Mouse (Mus musculus) hematopoietic multipotent progenitor cell, adult 10-12 weeks (in vitro differentiated cells): ENCODE data around the gene Atp2a2. TPM values are rescaled to one million over a fixed set of nuclear protein-coding genes. Genes with fewer than 3 reads are reported as not detected.

ENCODE experiments used
- polyA plus RNA-seq: library from polyadenylated mRNA; stranded (reverse); fragments of >175 nt; gene quantifications from 2 replicates; pipeline ENCODE4 v1.2.3, GENCODE M21; 2012; ENCODE audit warnings: low replicate concordance

The Atp2a2 gene
- 17.7 and 38.1 TPM in 2 replicates for polyA plus RNA-seq

DNA sequence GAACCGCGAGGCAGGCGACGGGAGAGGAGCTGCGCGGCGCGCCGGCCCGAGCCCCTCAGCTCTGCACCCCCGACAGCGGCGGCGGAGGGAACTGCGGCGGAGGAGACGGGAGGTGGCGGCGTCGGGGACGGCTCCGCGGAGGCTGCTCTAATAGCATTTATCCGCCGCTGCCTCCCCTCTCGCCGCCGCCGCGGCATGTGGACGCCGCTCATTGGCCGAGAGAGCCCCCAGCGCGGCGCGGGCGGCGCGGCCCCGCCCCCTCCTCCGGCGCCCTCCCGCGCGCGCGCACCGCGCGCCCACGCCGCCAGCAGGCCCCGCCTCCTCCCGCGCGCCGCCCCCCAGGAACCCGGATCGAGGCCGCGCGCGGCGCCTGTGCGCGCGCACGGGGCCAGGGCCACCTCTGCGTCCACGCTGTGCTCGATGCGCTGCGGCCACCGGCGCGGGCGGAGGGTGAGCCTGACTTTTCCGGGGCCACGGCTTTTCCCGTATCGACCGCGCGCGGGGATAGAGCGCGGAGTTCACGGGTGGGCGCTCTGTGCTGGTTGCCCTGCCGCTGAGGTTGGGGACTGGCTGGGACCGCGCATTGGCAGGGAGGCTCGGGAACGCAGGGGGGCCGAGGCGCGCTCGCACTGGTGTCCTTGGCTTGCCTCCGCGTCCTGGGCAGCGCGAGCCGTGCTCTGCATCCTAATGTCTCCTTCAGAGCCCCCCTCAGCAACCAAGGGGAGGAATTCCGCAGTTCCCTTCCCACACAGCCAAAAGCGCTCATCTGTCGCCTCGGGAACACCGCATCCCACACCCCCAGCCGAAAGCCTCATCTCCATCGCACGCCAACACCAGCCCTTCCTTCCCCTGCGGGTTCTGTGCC is at the start of gene Atp2a2:
Gene Atp2a2 (minus strand): TSS at position 149 of the 865 bp plus-strand sequence.

DNA sequence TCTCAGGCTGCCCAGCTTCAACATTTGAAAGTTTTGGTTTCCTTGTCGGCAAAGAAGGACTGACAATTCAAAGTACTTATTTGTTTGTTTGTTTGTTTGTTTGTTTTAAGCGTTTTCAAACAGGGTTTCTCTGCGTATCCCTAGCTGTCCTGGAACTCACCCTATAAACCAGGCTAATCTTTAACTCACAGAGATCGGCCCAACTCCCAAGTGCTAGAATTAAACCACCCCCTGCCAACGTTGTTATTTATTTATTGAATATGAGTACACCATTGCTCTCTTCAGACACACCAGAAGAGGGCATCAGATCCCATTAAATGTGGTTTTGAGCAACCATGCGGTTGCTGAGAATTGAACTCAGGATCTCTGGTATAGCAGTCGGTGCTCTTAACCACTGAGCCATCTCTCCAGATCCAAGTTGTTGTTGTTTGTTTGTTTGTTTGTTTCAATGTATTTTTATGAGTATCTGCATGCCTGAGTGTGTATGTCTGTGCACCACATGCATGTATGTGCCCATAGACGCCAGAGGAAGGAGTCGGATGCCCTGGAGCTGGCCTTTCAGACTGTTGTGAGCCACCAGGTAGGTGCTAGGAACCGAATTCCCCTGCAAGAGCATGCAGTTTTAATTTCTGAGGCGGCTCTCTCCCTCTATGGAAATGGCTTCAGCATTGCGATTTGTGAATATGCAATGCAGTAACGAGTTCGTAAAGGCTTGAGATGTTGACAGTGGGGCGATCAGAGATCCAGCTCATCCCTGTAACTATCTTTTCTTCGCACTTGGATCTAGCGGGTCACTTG is 80.6 kb downstream of the Atp2a2 start, which contains the start of gene Anapc7:
Gene Anapc7 (plus strand): TSS at position 423 of the 798 bp plus-strand sequence.

Other genes starting within 250 kb of the Atp2a2 start
- gene Tctn1, start 237.8 kb downstream of the Atp2a2 start, polyA plus RNA-seq: 18.2 and 18.9 TPM in 2 replicates
- 13.9 and 25.2 TPM in 2 replicates for gene Pptc7, start 217.9 kb downstream of the Atp2a2 start, polyA plus RNA-seq
- 1.1 and 2.6 TPM in 2 replicates for gene Rad9b, start 148.0 kb downstream of the Atp2a2 start, polyA plus RNA-seq
- gene Vps29, start 147.9 kb downstream of the Atp2a2 start, polyA plus RNA-seq: 6.0 and 12.7 TPM in 2 replicates
- 17.6 and 24.9 TPM in 2 replicates for gene Gpn3, start 130.3 kb downstream of the Atp2a2 start, polyA plus RNA-seq
- 11.1 and 14.0 TPM in 2 replicates for gene Fam216a, start 129.9 kb downstream of the Atp2a2 start, polyA plus RNA-seq
- 32.4 and 72.1 TPM in 2 replicates for gene Arpc3, start 110.3 kb downstream of the Atp2a2 start, polyA plus RNA-seq
- 8.8 and 14.5 TPM in 2 replicates for gene Anapc7, start 80.5 kb downstream of the Atp2a2 start, polyA plus RNA-seq
- 0.22 and 0.33 TPM in 2 replicates for gene Ift81, start 112.3 kb upstream of the Atp2a2 start, polyA plus RNA-seq
- gene P2rx7, start 141.7 kb upstream of the Atp2a2 start, polyA plus RNA-seq: 10.0 and 13.6 TPM in 2 replicates
- gene P2rx4, start 205.3 kb upstream of the Atp2a2 start, polyA plus RNA-seq: 15.4 and 26.5 TPM in 2 replicates